Mouse (Mus musculus) midbrain, embryonic 16.5 days (tissue): Measurements from ENCODE around the gene Lyrm4. TPM values are rescaled to one million over a fixed set of nuclear protein-coding genes. Genes with fewer than 3 reads are reported as not detected.
"Not testable (repeated sequence)": the region's sequence is repeated elsewhere in the genome, so short reads cannot be mapped to it uniquely, and the experiment has no call there.

Source experiments
- ATAC-seq: fragments of 200-750 bp; cut with Nextera tagmentation; 2 replicates; pipeline ENCODE4 v1.8.0; 2017; ENCODE audit warnings: moderate TSS enrichment
- H3K27ac ChIP-seq: fragments of 300-500 bp; sonication (generic); 2 replicates; pipeline ENCODE4 v1.5.1; 2014; ENCODE audit warnings: mild to moderate bottlenecking, low read length, mixed read lengths
- H3K27me3 ChIP-seq: fragments of 300-500 bp; sonication (generic); 2 replicates; pipeline ENCODE4 v1.6.1; 2014; ENCODE audit warnings: low read depth, low read length, mixed read lengths; ENCODE audit not compliant: control insufficient read depth, insufficient read depth
- H3K36me3 ChIP-seq: fragments of 300-500 bp; sonication (generic); 2 replicates; pipeline ENCODE4 v1.6.1; 2014; ENCODE audit warnings: mild to moderate bottlenecking, low read length, moderate library complexity, mixed read lengths; ENCODE audit not compliant: control insufficient read depth, insufficient read depth
- H3K4me1 ChIP-seq: fragments of 300-500 bp; sonication (generic); 2 replicates; pipeline ENCODE4 v1.6.1; 2014; ENCODE audit warnings: mild to moderate bottlenecking, low read length, mixed read lengths; ENCODE audit not compliant: control insufficient read depth, insufficient read depth
- H3K4me2 ChIP-seq: fragments of 300-500 bp; sonication (generic); 2 replicates; pipeline ENCODE4 v1.6.1; 2014; ENCODE audit warnings: mild to moderate bottlenecking, low read length, mixed read lengths
- H3K4me3 ChIP-seq: fragments of 300-500 bp; sonication (generic); 2 replicates; pipeline ENCODE4 v1.5.1; 2014; ENCODE audit warnings: low read depth, mild to moderate bottlenecking, low read length, moderate library complexity, mixed read lengths
- H3K9ac ChIP-seq: fragments of 300-500 bp; sonication (generic); 2 replicates; pipeline ENCODE4 v1.6.1; 2014; ENCODE audit warnings: low read depth, low read length, mixed read lengths
- H3K9me3 ChIP-seq: fragments of 300-500 bp; sonication (generic); replicated peaks from 2 replicates; pipeline ENCODE4 v1.6.1; 2014; ENCODE audit warnings: mild to moderate bottlenecking, low read length, mixed read lengths; ENCODE audit not compliant: control insufficient read depth, poor library complexity, severe bottlenecking
- WGBS: fragments of 180-500 bp; shearing (Covaris S2); extraction: QIAGEN DNeasy Blood & Tissue Kit; methylation state at CpG from one replicate; pipeline ENCODE4 v1.1.7; 2014; 5-methylcytosine and 5-hydroxymethylcytosine counted together
- polyA plus RNA-seq: library from polyadenylated mRNA; unstranded; fragments of >200 nt; fragmentation: Nextera tagmentation; extraction: Ambion mirVana; gene quantifications from 2 replicates; pipeline ENCODE4 v1.2.1, GENCODE M21; 2015

Lyrm4 gene
- polyA plus RNA-seq, 1 experiment from 2014 or later, result 45.5 TPM

GRCm38 (mm10) chr13:35991185-35991584, 126.1 kb downstream of the Lyrm4 start:
- not testable (repeated sequence) for H3K9ac ChIP-seq, H3K9me3 ChIP-seq, ATAC-seq, H3K4me3 ChIP-seq, H3K27me3 ChIP-seq, H3K36me3 ChIP-seq, H3K4me2 ChIP-seq, H3K27ac ChIP-seq, H3K4me1 ChIP-seq
- 96% methylated on average over 17 of the region's 21 CpGs for WGBS

- no peak overlapping the region for H3K4me3 ChIP-seq
- no peaks in the 10 kb centered on the region for H3K36me3 ChIP-seq
- no peaks in the 10 kb centered on the region for H3K27me3 ChIP-seq
- WGBS, result 40% methylated on average over 3 of the region's 3 CpGs
- ATAC-seq, result no peak
- H3K4me2 ChIP-seq, result no peak overlapping the region
- no peaks in the 10 kb centered on the region for H3K9me3 ChIP-seq
- no peak overlapping the region for H3K9ac ChIP-seq
- no peaks in the 10 kb centered on the region; the same call in 1 of the 2 replicates for H3K4me1 ChIP-seq
- no peak overlapping the region for H3K27ac ChIP-seq
These were observed 128.0 kb downstream of the Lyrm4 start for GRCm38 (mm10) chr13:35989329-35989728.

- no peak for ATAC-seq
- Histone ChIP-seq H3K27me3 (no peaks in the 10 kb centered on the region), H3K9me3 (no peaks in the 10 kb centered on the region), H3K4me1 (no peaks in the 10 kb centered on the region; the same call in 1 of the 2 replicates), H3K9ac (no peak overlapping the region), H3K36me3 (0 out of 2 replicates have a peak, but pooled peaks cover 4% of the 10 kb centered on the region), H3K4me2 (no peak overlapping the region), H3K27ac (no peak overlapping the region), H3K4me3 (no peak overlapping the region)
- 98% methylated on average over 6 of the region's 6 CpGs for WGBS
These were observed 134.3 kb downstream of the Lyrm4 start for GRCm38 (mm10) chr13:35982985-35983384.

- 45% methylated on average over 4 of the region's 4 CpGs for WGBS
- Histone ChIP-seq H3K27me3 (no peaks in the 10 kb centered on the region), H3K4me1 (no peaks in the 10 kb centered on the region), H3K36me3 (0 out of 2 replicates have a peak, but pooled peaks cover 4% of the 10 kb centered on the region), H3K9ac (no peak overlapping the region), H3K9me3 (no peaks in the 10 kb centered on the region), H3K4me2 (no peak overlapping the region), H3K27ac (no peak overlapping the region), H3K4me3 (no peak overlapping the region)
- ATAC-seq, result no peak
These were observed 136.9 kb downstream of the Lyrm4 start for GRCm38 (mm10) chr13:35980471-35980870.

- H3K9me3 ChIP-seq, result no peaks in the 10 kb centered on the region
- H3K27me3 ChIP-seq, result no peaks in the 10 kb centered on the region
- H3K9ac ChIP-seq, result no peak overlapping the region
- H3K27ac ChIP-seq, result no peak overlapping the region
- WGBS, result 85% methylated on average over 7 of the region's 7 CpGs
- no peak for ATAC-seq
- H3K36me3 ChIP-seq, result 0 out of 2 replicates have a peak, but pooled peaks cover 4% of the 10 kb centered on the region
- no peaks in the 10 kb centered on the region for H3K4me1 ChIP-seq
- H3K4me3 ChIP-seq, result no peak overlapping the region
- H3K4me2 ChIP-seq, result no peak overlapping the region
These were observed 140.4 kb downstream of the Lyrm4 start for GRCm38 (mm10) chr13:35976912-35977311.

GRCm38 (mm10) chr13:35969829-35970228, 147.5 kb downstream of the Lyrm4 start:
- Histone ChIP-seq H3K27me3 (peaks cover 18% of the 10 kb centered on the region), H3K4me1 (peaks cover 14% of the 10 kb centered on the region; the same call in 1 of the 2 replicates), H3K4me3 (peak overlapping the region; percentile 51), H3K36me3 (no peaks in the 10 kb centered on the region), H3K4me2 (peak overlapping the region; percentile 100), H3K9ac (no peak overlapping the region), H3K9me3 (no peaks in the 10 kb centered on the region), H3K27ac (no peak overlapping the region)
- 27% methylated on average over 9 of the region's 9 CpGs for WGBS
- no peak for ATAC-seq

GRCm38 (mm10) chr13:35969431-35969721, 147.9 kb downstream of the Lyrm4 start:
- Histone ChIP-seq H3K27ac (no peak overlapping the region), H3K9me3 (no peaks in the 10 kb centered on the region), H3K4me1 (peaks cover 14% of the 10 kb centered on the region; the same call in 1 of the 2 replicates), H3K36me3 (no peaks in the 10 kb centered on the region), H3K9ac (peak overlapping the region; percentile 68), H3K4me3 (peak overlapping the region; percentile 51), H3K27me3 (peaks cover 18% of the 10 kb centered on the region), H3K4me2 (peak overlapping the region; percentile 100)
- no peak for ATAC-seq
- WGBS, result under 1% methylated on average over 18 of the region's 18 CpGs

- WGBS, result under 1% methylated on average over 57 of the region's 57 CpGs
- H3K27ac ChIP-seq, result no peak overlapping the region
These were observed 148.5 kb downstream of the Lyrm4 start for GRCm38 (mm10) chr13:35968719-35969430.

GRCm38 (mm10) chr13:35968131-35968718, 149.1 kb downstream of the Lyrm4 start:
- peaks cover 18% of the 10 kb centered on the region for H3K27me3 ChIP-seq
- peak overlapping the region; percentile 100 for H3K4me2 ChIP-seq
- H3K27ac ChIP-seq, result no peak overlapping the region
- no peaks in the 10 kb centered on the region for H3K36me3 ChIP-seq
- H3K9me3 ChIP-seq, result no peaks in the 10 kb centered on the region
- peak; percentile 67 for ATAC-seq
- peak overlapping the region; percentile 51 for H3K4me3 ChIP-seq
- WGBS, result under 1% methylated on average over 38 of the region's 38 CpGs
- H3K4me1 ChIP-seq, result peaks cover 14% of the 10 kb centered on the region; the same call in 1 of the 2 replicates
- H3K9ac ChIP-seq, result peak overlapping the region; percentile 68

More at GRCm38 (mm10) chr13:35968719-35969430, 148.5 kb downstream of the Lyrm4 start:
- peak overlapping the region; percentile 51 for H3K4me3 ChIP-seq
- peaks cover 14% of the 10 kb centered on the region; the same call in 1 of the 2 replicates for H3K4me1 ChIP-seq
- peak overlapping the region; percentile 100 for H3K4me2 ChIP-seq
- no peaks in the 10 kb centered on the region for H3K9me3 ChIP-seq
- peak; percentile 86 for ATAC-seq
- H3K27me3 ChIP-seq, result peaks cover 18% of the 10 kb centered on the region
- no peaks in the 10 kb centered on the region for H3K36me3 ChIP-seq
- H3K9ac ChIP-seq, result peak overlapping the region; percentile 68
